Mouse (Mus musculus) brain, embryonic 14.5 days (tissue): ENCODE data around the gene Dynll2.

Experiments
- CTCF ChIP-seq: fragments of 200-500 bp; IDR thresholded peaks from 2 replicates; pipeline ENCODE4 v1.5.1; 2012; ENCODE audit warnings: inconsistent platforms, mild to moderate bottlenecking, moderate library complexity, borderline replicate concordance; ENCODE audit not compliant: insufficient read depth, insufficient read length; ENCODE audit errors: extremely low read depth
- POLR2A ChIP-seq: fragments of 200-500 bp; IDR thresholded peaks from 2 replicates; pipeline ENCODE4 v1.6.1; 2012; ENCODE audit warnings: mild to moderate bottlenecking, inconsistent platforms, borderline replicate concordance; ENCODE audit not compliant: poor library complexity, insufficient read depth, insufficient read length, severe bottlenecking; ENCODE audit errors: extremely low read depth

DNA sequence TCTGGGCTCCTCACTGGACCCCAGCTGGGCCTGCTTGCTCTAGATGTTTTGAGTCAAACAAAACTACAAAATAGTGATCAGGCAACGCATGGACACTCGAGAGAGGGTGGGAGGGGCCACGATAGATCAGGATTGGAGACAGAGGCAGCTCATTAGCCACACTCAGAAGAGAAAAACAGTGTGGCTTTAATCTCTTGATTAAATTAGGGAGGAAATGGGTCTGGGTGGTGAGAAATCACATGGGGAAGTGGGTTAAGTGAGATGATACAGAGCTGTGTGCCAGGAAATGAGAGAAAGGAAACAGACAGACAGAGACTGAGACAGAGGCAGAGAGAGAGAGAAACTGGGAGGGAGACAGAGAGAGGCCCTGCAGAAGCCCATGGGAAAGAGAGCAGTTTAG is 22.0 kb downstream of the Dynll2 start:
- TF ChIP-seq CTCF (no peak), POLR2A (no peak)
